Mouse (Mus musculus) CH12F3 (cell line): ENCODE results near the gene Il17d.

Experiments used
- in situ Hi-C: fragments of 300-500 bp; cut with MboI; formaldehyde crosslinking; loops from 2 replicates; pipeline ENCODE4 v1.14.3; 2020; ENCODE audit warnings: low sequenced_read_pairs

Gene Il17d

DNA sequence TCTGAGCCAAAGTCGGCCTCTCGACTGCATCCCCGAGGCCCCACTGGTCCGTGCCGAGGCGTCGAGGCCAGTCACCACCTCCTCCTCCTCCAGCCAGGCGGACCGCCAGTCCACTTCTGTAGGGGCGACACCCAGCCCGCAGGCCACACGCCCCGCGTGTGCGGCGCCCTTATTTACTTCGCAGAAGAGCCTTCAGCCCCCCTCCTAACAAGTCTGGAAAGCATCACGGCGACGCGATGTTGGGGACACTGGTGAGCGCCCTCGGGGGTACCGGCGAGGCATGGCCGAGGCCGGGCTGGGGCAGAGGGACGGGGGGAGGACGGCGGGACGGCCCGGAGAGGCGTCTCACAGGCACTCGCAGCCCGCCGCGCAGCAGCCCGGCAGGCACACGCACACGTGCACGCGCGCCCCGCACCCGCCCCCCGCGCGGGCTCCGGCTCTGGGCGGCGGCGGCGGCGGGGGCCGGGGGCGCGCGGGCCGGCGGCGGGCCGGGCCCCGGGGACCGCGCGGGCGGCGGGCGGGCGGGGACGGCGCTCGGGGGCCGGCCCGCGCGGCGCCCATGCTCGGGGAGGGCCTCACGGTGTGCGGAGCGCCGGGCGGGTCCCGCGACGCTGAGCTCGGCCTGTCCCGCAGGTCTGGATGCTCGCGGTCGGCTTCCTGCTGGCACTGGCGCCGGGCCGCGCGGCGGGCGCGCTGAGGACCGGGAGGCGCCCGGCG lies at the start of gene Il17d:
Gene Il17d (plus strand): TSS at position 107 of the 717 bp plus-strand sequence.
- in situ Hi-C loops = no loop called here

DNA sequence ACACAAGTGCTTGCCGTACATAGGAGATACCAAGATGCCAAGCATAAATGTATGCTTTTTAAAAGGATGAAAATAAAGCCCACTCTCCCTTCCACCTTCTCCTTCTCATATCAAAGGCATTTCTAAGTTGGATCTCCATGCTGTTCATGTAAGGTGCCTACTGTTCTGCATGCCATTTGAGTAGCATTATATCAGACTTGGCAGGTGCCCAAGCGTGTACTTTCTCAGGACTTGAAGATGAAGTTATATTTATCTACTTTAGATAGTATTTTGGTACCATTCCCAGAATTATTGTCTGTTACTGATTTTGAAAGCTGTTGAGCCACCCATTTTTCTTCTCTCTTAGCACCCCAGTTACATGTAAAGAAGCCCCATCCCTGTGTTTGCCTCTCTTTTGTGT lies 49.5 kb upstream of the Il17d start:
- in situ Hi-C loops = no loop called here

DNA sequence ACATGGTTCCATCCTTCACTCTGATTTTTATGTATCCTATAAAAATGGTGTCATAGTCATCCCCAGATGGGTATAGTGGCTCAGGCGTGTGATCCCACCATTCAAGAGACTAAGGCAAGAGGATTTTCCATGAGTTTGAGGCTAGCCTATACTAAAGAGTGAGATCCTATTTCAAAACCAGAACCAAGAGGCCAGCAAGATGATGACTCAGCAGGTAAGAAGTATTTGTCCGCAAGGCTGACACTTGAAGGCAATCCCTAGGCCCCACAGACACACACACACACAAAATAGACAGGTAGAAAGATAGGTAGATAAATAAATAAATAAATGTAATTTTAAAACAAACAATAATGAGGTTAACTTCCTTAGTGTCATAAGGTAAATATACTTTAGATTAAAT lies 42.3 kb upstream of the Il17d start:
- in situ Hi-C loops = no loop called here

DNA sequence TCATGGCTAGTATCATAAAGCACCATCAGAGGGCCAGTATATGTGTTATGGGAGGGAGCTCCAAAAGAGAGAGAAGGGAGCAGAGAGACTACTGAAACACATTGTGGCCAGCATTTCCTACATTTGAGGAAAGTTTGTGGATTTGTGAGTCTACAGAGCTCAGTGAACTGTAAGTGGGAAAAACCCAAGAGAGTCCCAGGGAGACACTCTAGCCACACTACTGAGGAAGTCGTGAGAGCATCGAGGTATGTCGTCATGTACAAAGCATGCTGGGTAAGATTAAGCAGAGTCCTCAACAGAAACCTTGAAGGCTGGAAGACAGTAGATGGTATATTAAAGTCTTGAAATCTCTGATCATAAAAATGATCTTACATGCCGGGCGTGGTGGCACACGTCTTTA lies 40.4 kb upstream of the Il17d start:
- in situ Hi-C loops = no loop called here

DNA sequence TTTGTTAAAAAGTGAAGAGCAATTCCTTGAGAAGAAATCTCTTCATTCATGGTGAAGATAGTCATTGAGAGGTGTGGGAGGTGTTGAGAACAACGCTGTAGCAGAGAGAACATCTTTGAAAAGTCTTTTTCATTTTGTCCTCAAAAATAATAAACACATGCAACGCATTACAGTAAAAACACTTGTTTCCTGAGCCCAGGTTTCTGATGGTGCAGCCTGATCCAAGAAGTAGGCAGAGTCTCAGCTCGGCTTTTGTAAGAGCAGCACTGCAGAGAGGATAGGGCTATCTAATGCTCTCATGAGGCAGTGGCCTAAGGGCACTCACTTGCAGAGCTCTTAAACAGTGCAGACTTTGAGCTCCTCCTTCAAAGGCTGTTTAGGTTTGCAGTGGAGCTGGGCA lies 34.9 kb upstream of the Il17d start:
- in situ Hi-C loops = no loop called here

DNA sequence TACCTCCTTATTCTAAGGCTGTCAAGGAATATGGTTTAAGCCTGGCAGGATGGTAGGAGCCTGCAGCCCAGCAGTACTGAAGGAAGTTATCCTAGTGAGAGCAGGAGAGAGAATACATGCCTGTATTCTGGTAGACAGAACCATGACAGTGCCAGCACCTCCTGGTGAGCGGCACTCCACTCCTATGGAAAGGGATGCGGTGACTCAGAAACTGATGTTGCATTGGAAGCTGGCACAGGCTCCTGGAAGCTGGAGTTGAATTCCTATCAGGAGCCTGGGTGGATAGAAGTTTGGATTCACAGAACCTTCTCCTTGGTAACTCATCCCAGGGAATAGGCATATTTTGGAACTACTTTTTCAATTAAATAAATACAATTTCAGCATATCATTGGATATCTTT lies 30.7 kb upstream of the Il17d start:
- in situ Hi-C loops = no loop called here

DNA sequence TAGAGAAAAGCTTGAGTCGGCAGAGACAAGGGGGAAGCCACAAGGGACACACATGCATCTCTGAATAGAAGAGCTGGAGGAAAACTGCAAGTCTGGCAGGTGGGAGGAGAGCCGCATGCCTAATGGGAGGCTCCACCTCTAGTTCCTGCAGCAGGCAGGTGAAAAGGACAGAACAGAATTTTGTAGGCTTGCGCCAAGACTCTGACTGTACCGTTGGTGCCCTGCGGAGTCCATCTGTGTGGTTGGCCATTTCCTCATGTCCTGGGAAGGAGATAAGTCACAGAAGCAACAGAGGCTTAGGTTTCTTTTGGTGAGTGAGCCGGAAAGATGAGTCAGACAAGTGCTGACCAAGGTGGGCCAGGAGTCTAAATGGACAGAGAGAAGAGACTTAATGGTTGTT lies 20.8 kb upstream of the Il17d start:
- in situ Hi-C loops = no loop called here

DNA sequence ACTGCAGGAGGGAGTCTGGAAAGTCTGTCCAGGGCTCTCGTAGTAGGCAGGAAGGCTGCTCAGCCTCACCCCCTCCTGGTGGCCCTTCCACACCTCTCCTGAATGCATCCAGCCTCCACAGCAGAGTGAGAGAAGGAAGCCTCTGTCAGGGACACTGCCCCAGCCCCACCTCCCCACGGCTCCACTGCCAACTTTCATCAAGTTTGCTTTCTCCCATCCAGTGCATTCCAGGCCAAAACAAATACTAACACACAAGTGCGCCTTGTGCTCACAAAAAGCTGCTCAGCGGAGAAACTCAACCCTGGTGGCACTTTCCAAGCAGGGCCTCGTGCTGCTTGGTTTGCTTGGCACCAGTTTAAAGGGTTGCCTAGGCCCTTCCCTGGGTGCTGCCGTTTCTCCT lies 15.0 kb upstream of the Il17d start:
- in situ Hi-C loops = no loop called here

DNA sequence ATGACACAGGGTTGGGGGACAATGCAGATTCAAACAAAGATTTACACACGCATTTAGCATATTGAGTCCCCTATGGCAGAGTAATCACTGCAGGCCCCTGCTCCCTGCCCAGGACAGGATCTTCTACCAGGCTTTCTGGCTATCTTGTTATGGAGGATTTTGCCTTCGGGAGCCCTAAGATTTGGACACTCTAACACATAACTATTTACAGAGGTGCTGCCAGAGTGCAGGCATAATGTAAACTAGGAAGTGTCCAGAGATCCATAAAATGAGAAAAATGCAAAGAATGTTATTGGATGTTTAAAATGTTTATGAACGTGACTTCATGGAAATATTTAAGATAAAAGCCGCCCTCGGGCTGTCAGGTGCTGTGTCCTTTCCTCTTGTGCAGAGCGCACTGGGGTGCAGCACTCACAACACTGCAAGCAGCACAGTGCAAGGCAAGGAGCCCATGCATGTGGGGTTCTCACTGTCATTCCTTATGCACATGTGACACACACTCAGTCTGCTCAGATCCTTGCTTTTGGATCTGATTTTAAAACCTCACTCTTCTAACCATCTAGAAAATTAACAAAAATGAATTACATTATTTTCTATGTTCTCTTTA lies 9.3 kb upstream of the Il17d start:
- in situ Hi-C loops = no loop called here

DNA sequence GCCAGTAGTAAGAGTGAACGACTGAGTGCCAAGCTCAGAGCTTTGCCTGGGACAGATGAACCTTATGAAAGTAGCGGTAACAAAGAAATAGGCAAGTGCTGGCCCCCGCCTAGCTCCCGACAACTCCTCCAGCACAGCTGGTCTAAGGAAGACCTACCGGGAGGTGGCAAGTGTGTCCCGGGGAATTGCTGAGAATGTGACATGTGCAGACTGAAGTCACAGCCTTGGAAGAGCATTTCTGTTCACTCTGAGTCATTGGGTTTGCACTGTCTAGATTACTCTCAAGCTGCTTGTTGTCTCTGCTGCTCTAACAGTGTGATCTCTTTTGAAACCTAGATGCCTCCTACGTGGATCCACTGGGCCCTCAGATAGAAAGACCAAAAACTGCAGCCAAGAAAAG lies 7.6 kb upstream of the Il17d start:
- in situ Hi-C loops = no loop called here

DNA sequence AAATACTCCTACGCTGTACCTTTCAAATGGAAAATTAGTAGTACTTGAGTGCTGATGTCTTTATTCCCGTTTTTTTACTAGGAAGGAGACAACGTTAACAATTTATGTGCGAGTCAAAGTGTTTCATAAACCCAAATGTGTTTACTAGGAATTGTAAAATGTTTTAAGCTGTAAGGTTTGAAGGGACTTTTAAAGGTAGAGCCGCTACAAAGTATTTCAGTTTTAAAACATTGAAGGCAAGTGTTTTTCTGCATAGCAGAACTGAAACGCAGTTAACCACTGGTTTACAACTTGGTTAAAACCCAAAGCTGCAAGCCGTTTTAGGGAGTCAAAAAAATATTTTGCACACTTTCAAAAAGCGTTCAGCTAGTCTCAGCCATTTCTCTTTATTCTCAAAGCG lies 815 bp upstream of the Il17d start:
- in situ Hi-C loops = no loop called here

DNA sequence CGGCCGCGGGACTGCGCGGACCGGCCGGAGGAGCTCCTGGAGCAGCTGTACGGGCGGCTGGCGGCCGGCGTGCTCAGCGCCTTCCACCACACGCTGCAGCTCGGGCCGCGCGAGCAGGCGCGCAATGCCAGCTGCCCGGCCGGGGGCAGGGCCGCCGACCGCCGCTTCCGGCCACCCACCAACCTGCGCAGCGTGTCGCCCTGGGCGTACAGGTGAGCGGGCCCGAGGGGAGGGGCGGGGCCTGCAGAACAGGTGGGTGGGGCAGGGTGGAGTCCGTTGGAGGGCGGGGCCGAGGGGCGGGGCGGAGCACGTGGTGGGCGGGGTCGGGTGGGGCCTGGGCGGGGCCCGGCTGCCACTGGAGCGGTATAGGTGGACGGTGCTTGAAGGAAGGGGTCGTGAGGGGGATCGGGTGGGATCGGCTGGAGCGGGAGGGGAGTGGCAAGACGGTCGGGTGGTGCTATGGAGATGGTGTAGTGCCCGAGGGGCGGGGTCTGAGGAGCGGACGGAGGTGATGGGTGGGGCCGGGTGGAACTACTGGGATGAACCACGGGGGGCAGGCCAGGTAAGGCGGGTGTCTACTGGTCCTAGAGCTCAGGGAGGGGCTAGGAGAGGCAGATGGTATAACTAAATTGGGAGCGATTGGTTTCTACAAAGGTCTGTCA lies 942 bp downstream of the Il17d start:
- in situ Hi-C loops = no loop called here

DNA sequence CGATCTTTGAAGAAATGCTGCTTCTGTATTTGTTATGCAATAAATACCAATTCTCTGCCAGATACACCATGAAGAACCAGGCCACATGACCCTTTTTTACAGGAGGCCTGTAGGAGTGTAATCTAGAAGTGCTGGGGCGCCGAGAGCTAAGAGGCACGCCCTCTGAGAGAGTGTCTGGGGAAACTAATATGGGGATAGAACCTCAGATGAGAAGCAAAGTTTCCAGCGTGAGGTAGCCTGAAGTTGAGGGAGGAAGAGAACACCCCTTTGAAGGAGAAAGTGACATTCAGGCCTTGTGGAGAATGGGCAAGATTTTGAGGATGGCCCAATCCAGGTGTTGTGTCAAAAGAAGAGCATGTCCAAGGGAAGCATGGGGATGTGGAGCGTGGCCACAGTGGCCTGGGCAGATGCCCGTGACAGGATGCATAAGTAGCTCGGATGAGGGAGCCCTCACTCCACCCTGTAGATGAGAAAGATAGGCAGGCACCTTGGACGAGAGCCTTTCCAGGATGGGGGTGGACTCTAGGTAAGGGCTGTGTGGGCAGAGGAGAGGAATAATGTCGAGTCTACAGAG lies 1.6 kb downstream of the Il17d start:
- in situ Hi-C loops = no loop called here

DNA sequence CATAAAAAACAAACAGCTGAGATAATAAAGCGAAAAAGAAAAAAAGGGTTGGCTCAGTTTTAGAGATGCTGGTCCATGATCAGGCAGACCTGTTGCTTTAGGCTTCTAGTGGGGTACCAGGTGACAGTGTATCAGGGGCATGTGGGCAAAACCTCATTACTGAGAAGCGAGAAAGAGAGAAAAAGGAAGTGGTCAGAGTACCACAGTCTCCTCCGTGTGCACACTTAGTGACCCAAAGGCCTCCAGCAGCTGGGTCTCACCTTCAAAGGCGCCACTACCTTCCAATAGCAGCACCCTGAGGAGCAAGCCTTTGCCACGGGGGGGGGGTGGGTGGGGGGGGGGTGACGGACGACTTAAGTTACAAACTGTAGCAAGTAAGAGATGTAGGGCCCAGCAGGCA lies 2.5 kb downstream of the Il17d start:
- in situ Hi-C loops = no loop called here

DNA sequence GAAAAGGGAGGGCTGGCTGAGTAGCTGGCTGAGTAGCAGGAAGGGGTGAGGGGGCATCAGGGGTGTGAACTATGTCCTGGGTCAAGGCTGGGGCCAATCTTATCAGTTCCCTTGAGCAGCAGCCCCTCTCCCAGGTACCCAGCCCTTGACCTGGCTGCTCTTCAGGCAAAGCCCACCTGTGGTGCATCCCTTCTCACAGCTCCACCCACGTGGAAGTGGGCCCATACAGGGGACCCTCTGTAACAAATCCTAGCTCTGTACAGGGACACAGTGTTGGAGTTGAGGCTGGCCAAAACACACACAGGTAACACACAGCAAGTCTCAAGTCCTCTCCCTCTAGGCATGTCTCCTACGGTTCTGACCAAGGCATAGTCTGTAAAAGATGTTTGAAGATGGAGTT lies 3.0 kb downstream of the Il17d start:
- in situ Hi-C loops = no loop called here

DNA sequence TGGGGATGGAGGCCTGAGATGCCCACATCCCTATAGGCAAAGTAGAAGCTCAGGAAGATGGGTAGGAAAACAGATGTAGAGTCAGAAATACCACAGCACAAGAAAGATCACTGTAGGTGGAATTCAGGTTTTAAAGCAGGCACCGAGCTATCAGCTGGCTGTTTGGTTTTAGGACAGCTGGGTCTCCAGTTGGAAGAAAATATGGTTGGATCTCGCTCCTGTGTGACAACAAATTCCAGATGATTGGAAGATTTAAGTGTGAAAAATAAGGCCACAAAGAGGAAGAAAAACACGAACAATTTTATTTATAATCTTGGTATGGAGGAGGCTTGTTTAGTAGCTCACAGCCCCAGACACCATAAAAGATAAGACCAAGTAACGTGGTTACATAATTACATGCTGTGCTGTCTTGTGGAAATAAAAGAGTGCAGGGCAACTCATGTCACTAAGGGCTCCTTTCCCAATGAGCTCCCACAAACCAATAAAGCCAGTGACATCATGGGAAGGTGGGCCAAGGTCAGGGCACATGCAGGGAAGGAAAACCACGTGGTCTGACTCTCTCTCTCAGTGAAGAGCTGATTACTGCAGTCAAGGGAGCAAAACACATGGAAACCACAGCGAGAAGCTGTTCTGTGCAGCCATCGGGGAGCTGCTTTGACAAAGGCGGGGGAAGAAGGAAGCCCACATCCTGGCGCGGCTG lies 4.7 kb downstream of the Il17d start:
- in situ Hi-C loops = no loop called here

DNA sequence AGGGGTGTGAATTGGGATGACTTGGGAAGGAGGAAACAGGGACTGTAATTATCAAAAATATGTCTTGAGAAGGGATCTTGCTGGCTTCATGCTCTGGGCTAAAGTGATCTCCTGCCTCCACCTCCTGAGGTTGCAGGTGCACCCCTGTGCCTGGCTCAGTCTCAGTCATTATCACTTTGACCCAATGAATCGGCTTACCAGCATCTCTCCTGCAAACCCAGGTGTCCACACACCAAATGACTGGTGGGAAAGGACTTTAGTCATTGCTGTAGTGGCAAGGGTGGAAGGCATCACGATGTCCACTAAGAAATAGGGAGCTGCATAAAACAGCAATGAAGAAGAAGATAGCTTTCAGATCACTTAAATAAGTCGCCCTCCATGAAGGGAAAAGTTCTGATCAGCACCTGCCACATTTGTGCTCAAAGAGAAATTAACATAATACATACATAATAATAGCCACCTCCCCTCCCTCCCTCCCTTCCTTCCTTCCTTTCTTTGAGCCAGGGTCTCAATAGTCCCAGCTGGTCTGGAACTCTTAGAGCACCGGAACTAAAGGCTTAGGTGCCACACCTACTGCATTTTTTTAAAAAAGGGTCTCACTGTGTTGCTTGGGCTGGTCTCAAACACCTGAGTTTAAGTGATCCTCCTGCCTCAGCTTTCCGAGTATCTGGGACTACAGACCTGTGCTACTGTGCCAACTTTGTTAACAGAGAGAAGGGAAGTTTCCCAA lies 5.4 kb downstream of the Il17d start:
- in situ Hi-C loops = no loop called here

DNA sequence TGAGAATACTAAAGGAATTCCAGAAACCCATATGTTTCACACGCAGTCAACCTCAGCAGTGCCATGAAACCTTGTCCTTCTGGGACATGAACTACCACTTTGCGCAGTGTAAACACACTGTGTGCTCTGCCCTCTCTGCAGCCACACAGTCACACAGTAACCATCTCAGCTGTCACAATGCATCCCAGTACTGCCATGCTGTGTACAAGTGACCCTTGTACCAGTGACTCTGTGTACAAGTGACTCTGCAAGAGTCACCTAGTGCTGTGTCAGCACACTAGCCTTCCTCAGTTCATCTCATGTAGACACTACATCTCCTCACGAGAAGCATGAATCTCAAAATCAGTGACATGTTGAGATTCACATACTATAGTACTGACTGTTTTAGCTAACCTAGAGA lies 8.0 kb downstream of the Il17d start:
- in situ Hi-C loops = no loop called here

DNA sequence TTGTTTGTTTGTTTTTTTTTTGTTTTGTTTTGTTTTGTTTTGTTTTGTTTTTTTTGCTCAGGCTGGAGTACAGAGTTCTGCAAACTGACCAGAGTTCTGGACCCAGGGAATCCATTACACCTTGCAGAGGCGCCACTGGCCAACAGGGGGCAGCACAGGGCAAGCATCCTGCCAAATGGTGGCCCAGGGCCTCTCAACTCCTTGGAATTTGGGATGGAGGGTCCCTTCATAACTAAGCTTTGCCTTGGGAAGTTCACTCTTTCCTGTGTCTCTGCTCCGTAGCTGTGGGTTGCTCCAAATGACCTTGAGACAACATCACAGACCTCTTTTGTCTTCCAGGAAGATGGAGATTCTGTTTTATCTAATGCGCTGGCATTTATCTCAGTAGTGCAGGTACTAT lies 8.6 kb downstream of the Il17d start:
- in situ Hi-C loops = no loop called here

DNA sequence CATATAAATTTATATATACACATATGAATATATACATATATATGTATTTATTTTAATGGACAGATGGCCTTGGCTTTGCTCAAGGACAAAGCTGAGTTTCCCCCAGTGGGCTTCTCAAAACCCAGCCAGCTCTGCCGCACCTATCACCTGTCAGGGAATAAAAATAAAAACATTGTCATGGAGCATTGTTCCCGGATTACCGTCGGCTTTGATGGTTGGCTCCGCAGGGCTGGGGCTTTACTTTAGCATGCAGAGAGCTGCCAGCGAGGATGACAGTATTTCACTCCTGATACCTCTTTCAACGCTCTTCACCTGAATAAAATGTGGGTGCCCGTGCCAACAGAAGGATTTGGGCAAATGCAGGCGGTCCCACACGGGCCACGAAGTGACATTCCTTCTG lies 9.3 kb downstream of the Il17d start:
- in situ Hi-C loops = no loop called here

DNA sequence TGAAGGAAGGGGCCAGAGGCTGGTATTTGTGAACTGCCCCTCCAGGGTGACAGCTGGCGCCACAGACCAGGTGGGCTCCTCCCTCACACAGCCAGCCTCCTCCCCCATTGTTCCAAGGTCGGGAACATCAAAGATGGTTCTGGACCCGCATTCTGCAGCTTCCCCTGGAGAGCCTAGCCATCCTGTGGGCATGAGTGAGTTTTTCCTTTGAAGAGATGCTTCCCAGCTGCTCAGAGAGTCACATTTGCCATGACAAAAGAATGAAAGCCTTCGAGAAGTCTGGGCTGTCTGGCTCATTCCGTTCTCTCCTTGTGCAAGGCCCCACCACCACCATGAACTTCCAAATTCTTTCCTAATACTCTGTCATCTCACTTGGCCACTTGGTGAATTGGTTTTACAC lies 9.8 kb downstream of the Il17d start:
- in situ Hi-C loops = no loop called here
